Mouse (Mus musculus) fibroblast of lung, adult 2 months (primary cell): Measurements from ENCODE around the gene Hrh2.
A peak's percentile ranks its signal among the peaks of the same experiment; 100 is the strongest.

Experiments used
- DNase-seq: peaks from one replicate; pipeline ENCODE4 v3.0.0-alpha.2; 2011; ENCODE audit warnings: low read depth

The Hrh2 gene

DNA sequence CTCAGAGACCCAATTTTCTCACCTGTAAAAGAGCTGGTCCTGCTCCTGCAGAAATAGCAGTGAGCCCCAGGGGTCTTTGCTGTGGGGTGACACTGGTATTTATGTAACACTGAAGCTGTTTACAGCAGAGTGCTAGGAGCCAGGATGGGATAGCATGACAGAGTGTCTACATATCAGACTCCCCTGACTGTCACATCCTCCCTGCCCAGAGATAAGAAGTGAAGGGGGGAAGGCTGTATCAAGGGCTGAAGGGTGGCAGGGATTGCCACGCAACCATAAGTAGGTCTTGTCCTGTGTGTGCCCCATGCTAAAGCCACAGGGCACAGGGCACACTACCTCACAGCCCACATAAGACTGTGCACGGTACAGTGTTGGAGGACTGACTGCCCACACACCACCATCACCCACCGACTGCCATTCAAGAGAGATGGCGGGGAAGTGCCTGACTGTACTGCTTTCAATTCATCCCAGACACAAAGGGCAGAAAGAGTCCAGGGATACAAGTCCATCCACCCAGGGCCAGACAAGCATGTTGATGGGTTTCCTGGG is 29.8 kb downstream of the Hrh2 start:
- DNase-seq, result no peak

DNA sequence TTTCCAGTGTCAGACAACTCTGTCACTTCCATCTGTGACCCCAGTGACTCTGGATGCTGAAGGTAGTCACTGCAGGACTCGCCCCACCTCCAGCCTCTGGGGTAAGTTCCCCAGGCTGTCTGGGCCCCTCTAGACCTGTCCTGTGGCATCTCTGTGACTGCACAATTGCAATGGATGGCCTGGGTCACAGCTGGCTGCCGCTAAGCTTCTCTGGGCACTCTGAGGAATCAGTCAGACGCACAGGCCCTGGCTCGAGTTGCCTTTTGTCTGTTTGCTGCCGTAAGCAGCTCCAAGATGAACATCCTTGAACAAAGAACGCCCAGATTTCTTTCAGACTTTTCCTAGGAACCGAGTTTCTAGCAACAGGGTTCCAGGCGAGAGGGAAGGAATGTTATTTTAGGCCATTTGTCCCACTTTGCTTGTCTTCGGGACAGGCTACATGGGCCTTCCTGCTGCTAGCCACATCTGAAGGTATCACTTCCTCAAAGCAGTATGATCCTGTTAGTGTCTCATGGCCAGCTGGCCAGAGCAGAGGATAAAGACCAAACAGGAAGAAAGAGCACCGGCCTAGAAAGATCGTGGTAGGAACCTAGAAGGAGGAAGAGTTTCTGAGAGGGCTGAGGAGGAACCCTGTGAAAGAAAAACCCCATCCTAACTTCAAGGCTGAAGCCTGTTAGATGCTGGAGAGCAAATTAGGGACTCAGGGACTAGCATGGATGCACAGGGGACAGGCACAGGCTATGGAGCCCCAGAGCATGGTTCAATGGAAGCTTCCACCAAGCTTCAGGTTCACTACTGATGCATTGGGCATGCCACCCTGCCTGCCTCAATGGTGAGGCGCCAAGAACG is 31.2 kb downstream of the Hrh2 start:
- no peak for DNase-seq

- no peak for DNase-seq
Observed at GRCm38 (mm10) chr13:54227916-54228483, 36.1 kb downstream of the Hrh2 start.

GRCm38 (mm10) chr13:54230081-54230480 is 38.2 kb downstream of the Hrh2 start:
- DNase-seq, result no peak

DNA sequence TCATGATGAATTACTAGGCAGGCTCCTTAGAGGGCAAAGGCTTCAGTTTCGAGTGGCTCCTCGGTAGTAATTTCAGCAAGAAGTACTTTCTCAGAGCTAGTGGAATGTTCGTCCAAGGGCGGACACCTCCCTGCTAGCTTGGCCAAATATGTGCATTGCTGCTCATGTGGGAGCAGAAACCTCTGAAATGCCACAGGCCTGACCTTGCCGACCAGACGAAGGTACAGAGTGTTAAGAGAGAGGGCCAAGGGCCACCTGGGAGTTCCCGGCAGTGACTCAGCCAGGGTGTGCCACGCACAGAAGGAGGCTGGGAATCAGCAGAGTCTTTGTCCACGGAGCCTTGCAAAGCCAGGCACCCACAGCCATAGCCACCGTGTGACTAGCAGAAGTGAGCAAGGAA is 39.9 kb downstream of the Hrh2 start:
- DNase-seq, result no peak

DNA sequence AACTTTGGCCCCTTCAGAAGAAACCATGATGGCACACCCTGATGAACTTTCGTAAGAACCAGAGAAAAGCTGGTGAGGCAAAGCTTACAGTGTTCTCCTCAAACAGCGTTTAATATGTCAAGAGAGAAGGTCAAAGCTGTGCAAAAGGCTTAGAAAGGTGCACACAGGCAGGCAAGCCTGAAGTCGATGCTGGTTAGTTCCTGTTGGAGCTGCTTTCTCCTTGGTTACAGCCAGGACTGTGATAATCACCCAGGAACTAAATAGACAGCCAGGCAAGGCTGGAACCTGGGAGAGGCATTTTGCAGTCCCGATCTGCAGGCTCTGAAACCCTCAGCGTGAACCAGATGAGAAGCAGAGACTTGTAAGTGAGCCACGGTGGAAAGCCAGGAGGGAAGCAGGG is 45.6 kb downstream of the Hrh2 start:
- no peak for DNase-seq

GRCm38 (mm10) chr13:54238585-54239323 is 46.8 kb downstream of the Hrh2 start:
- no peak for DNase-seq

GRCm38 (mm10) chr13:54242380-54242779 is 50.5 kb downstream of the Hrh2 start:
- DNase-seq, result no peak

DNA sequence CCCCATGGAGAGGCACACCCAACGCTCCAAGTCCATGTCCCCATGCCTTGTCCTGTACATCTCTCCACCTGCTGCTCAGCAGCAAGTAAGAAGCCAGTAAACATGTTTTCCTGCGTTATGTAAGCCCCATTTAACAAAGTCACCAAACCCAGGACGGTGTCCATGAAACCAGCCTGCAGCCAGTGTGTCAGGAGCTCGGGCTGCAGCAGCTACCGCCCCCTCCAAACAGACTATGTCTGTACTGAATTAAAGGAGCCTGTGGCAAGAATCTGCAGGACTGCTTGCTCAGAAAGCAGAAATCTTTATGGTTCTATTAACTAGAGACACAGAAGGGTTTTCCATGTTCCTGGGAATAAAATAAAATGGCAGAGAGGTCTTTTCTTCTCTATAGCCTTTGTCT is 53.3 kb downstream of the Hrh2 start:
- DNase-seq, result no peak

- peak; percentile 54 for DNase-seq
Observed at GRCm38 (mm10) chr13:54247545-54247944, 55.6 kb downstream of the Hrh2 start.

DNA sequence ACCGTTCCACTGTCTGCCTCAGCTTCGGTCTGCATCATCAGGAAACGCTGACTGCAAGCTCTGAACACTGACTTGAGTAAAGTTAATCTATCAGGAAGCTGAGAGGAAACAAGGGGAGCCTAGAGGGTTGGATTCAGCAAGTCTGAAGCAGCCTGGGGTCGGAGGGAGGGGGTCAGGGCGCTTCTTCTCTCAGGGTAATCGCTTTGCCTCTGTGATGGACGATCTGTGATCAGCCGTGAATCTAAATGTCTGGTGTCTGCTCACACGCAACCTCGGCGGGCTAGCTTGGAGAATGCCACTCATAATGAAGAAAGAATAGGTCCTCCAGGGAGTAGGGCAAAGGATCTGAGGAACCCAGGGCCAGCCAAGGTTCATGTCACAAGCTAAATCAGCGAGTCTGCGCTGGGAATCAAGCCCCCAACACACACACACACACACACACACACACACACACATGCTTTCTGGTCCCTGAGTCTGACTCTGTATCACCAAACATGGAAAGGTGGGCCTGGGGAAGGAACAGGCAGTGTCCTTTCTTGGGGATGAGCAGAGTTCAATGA is 56.6 kb downstream of the Hrh2 start:
- DNase-seq, result no peak

GRCm38 (mm10) chr13:54249007-54249406 is 57.1 kb downstream of the Hrh2 start:
- peak; percentile 83 for DNase-seq

DNA sequence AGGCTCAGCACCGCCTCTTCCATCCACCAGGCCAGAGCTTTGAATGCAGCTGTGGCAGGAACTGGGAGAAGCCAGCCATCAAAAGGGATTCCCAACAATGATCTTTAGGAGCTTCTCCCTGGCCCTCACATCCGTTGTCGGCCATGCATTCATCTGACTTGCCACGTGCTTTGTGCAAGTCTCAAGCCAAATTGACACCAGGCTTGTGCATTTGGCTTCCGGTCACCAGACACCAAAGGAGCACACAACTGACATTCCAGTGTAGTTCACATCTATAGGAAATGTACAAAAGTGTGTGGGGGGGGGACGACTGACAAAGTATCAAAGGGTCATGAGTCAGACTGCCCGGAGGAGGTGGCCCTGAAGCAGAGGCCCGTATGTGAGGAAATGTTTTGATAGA is 58.4 kb downstream of the Hrh2 start:
- no peak for DNase-seq

- no peak for DNase-seq
Observed at GRCm38 (mm10) chr13:54251541-54252225, 59.8 kb downstream of the Hrh2 start.

- no peak for DNase-seq
Observed at GRCm38 (mm10) chr13:54257580-54258223, 65.8 kb downstream of the Hrh2 start.

DNA sequence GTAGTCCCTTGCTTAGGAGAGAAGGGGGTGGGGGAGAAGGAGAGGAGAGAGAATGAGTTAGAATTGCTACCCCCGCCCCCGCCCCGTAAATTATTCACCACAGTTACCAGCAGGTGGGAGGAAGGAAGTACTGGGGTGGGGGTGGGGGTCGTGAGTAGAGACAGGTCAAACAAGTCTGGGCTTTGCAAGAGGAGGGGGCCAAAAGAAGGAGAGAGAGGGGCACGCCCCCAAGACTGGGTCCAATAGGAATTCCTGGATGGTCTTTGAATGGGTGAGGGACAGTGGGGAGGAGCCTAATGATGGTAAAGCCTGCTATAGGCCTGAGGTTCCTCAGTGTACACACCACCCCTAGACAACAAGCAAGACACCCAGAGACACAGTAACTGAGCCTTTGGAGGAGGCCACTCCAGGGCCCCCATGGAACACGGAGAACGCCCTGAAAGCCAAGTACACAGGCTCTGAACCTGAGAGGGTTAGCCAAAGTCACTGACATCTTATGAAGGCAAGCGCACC is 66.4 kb downstream of the Hrh2 start:
- DNase-seq, result no peak

GRCm38 (mm10) chr13:54260318-54260717 is 68.4 kb downstream of the Hrh2 start:
- no peak for DNase-seq

DNA sequence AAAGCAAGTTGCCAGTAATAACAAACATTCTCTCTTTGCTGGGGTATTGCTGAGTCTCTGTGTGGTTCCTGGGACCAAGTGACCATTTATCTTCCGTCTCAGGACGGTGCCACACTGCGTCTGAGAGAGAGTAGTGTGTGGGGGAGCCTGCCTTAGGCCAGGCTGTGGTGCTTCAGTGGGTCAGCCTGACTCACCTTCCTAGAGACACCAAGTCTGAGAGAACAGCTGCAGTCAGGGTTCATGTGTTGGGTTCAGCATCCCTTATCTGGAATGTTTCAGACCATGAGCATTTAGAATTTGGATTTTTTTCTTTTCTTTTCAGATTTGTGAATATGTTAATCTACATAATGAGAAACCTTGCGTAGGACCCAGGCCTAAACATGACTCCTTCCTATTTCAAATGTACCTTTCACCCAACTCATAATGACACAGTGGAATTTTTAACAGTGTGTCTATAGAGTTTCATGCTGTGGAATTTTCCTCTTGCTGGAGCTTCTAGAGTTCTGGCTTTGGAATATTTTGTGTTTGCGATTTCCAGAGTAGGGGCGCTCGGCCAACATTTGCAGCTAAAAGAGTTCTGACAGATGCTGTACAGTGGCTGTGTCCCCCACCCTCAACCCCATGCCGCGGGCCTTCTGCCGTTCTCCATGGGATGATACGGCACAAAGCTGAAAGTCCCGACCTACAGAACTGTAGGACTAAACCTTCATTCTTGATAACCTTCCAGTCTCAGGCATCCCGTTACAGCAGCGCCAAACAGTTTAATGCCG is 71.0 kb downstream of the Hrh2 start:
- no peak for DNase-seq

DNA sequence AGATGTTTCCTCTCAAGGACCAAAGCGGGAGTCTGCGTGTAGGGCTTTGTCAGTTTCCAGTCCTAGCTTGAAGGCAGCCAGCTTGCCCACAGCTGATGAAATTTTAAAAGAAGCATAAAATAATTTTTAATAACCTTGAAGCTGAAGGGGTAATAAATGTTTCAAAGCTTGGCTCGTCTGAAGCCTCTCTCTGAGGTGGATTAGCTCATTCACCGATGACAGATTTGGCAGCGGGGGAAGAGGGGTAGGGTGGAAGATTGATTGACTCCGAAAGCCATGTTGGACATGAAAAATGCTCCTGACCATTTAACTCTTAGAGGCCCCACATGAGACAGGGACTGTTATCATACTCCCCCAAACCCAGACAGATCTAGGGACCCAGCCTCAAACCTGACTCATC is 71.7 kb downstream of the Hrh2 start:
- no peak for DNase-seq

DNA sequence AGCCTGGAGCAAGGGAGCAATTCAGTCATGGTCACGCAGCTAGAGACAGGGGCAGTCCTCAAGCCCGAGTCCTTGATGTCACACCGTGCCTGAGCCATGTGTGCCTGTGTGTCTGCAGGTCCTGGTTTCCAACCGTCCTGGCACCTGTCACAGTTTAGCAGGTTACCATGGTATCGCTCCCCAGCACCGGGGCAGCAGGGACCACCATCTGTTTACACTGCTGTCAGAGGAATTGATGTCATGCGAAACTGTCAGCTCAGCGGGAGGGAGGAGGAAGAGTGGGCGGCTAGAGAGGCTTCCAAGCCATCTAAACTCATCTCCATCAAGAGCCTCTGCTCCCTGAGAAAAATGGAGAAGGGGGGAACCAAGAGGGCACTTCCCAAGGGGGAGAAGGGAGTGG is 74.5 kb downstream of the Hrh2 start:
- no peak for DNase-seq
